Mouse (Mus musculus): ENCODE results near the gene Hist1h4h.
"Not testable (repeated sequence)": the region's sequence is repeated elsewhere in the genome, so short reads cannot be mapped to it uniquely, and the experiment has no call there.

Hist1h4h gene

GRCm38 (mm10) chr13:23535137-23536075, 4.6 kb downstream of the Hist1h4h start, which contains the start of gene Hist1h3g:
Gene Hist1h3g (plus strand): TSS chr13:23535422.
- DNase-seq, result peak; percentile 93 to 94

GRCm38 (mm10) chr13:23536076-23536822, 5.4 kb downstream of the Hist1h4h start:
- DNase-seq, result no peak

GRCm38 (mm10) chr13:23537006-23537710, 6.3 kb downstream of the Hist1h4h start:
- no peak for DNase-seq

GRCm38 (mm10) chr13:23538249-23538648, 7.4 kb downstream of the Hist1h4h start:
- DNase-seq, result no peak

GRCm38 (mm10) chr13:23539821-23540220, 9.0 kb downstream of the Hist1h4h start:
- DNase-seq, result not testable (repeated sequence)

GRCm38 (mm10) chr13:23541497-23541896, 10.6 kb downstream of the Hist1h4h start:
- no peak for DNase-seq

GRCm38 (mm10) chr13:23542225-23542980, 11.6 kb downstream of the Hist1h4h start:
- DNase-seq, result not testable (repeated sequence)

GRCm38 (mm10) chr13:23542999-23543607, 12.3 kb downstream of the Hist1h4h start, which contains the start of gene Hist1h2bh:
Gene Hist1h2bh (minus strand): TSS chr13:23543392.
- DNase-seq, result peak; percentile 65 to 70

GRCm38 (mm10) chr13:23543965-23544786, 13.3 kb downstream of the Hist1h4h start, which contains the start of gene Hist1h3f:
Gene Hist1h3f (plus strand): TSS chr13:23544052.
- DNase-seq, result peak; percentile 77 to 86

GRCm38 (mm10) chr13:23544787-23545120, 13.9 kb downstream of the Hist1h4h start:
- peak in 1 of 2 experiments; percentile 29 for DNase-seq

GRCm38 (mm10) chr13:23546694-23547093, 15.8 kb downstream of the Hist1h4h start:
- DNase-seq, result no peak

GRCm38 (mm10) chr13:23550761-23551145, 19.9 kb downstream of the Hist1h4h start:
- DNase-seq, result no peak

GRCm38 (mm10) chr13:23551146-23551834, 20.4 kb downstream of the Hist1h4h start, which contains the start of gene Hist1h4f:
Gene Hist1h4f (minus strand): TSS chr13:23551648.
- peak; percentile 93 to 94 for DNase-seq

GRCm38 (mm10) chr13:23551931-23552914, 21.4 kb downstream of the Hist1h4h start:
- no peak for DNase-seq

GRCm38 (mm10) chr13:23552962-23553361, 22.1 kb downstream of the Hist1h4h start, which contains the start of gene Hist1h1d:
Gene Hist1h1d (plus strand): TSS chr13:23553262.
- no peak for DNase-seq

- peak in 1 of 2 experiments; percentile 14 for DNase-seq
Observed at GRCm38 (mm10) chr13:23554393-23554792, 23.5 kb downstream of the Hist1h4h start.

- DNase-seq, result peak; percentile 75 to 78
Observed at GRCm38 (mm10) chr13:23554925-23555838, 24.3 kb downstream of the Hist1h4h start.

Measured in cerebellum, postnatal 10 days (tissue).